Comparison of ENCODE assay signal across 9 mouse cellular contexts in the genomic region with DNA sequence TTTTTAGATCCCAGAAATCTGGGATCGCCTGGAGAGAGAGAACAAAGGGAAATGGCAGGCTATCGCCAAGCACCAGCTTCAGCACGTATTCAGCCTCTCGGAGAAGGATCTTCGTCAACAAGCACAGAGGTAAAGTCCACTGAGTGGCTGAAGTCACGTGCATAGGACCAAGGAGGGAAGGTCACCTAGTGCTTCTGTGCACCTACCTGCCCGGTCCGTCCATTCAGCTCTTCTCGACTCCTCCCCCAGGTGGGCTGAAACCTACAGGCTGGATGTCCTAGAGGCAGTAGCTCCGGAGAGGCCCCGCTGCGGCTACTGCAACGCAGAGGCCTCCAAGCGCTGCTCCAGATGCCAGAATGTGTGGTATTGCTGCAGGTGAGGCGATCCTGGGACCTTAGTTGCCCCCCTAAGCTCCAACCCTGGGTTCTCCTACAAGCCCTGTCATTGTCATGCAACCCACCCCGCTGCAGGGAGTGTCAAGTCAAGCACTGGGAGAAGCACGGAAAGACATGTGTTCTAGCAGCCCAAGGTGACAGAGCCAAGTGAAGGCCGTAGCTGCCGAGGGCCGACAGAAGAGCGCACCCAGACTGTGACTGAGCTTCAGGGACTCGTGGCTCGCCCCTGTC. TPM values are rescaled to one million over a fixed set of nuclear protein-coding genes. Genes with fewer than 3 reads are reported as not detected.
DNase-seq lines count a peak whose midpoint lies in the region; ATAC-seq lines count a peak whose summit lies in the region.
"Had no signal": no experiment of that assay in that cellular context is flagged by ENCODE, and none has a peak within 500 bp of the region (broad histone marks: within the 10 kb centered on the region; RNA-seq: fewer than 3 reads in every experiment).

No protein-coding gene starts in this region.

- peak overlapping the region; percentile 90 for H3K4me2 ChIP-seq in embryonic facial prominence, embryonic 14.5 days (ENCODE audit: low read depth, low read length)
- H3K4me2 ChIP-seq in kidney, embryonic 15.5 days: peak overlapping the region; percentile 70
- H3K4me2 ChIP-seq in midbrain, embryonic 11.5 days: peak overlapping the region; percentile 70

- no peak for ATAC-seq in embryonic facial prominence, embryonic 14.5 days (ENCODE audit: low read depth)
- ATAC-seq in kidney, embryonic 15.5 days (replicated peaks; ENCODE audit: low FRiP score): no peak
- ATAC-seq in midbrain, embryonic 11.5 days (ENCODE audit: low FRiP score): no peak

- peak overlapping the region; percentile 86 for H3K27ac ChIP-seq in embryonic facial prominence, embryonic 14.5 days (replicated peaks; ENCODE audit: low read depth, low read length)
- peak overlapping the region; percentile 99 for H3K27ac ChIP-seq in kidney, embryonic 15.5 days
- no peak overlapping the region for H3K27ac ChIP-seq in midbrain, embryonic 11.5 days (ENCODE audit: low read depth, low read length)

- H3K36me3 ChIP-seq in embryonic facial prominence, embryonic 14.5 days (ENCODE audit: control insufficient read depth, insufficient read depth, low read length): no peaks in the 10 kb centered on the region
- 0 out of 2 replicates have a peak, but pooled peaks cover 4% of the 10 kb centered on the region for H3K36me3 ChIP-seq in kidney, embryonic 15.5 days
- no peaks in the 10 kb centered on the region for H3K36me3 ChIP-seq in midbrain, embryonic 11.5 days (ENCODE audit: control insufficient read depth, insufficient read depth, low read length)

- peak overlapping the region; percentile 58 for H3K4me3 ChIP-seq in embryonic facial prominence, embryonic 14.5 days (ENCODE audit: low read depth, low read length)
- H3K4me3 ChIP-seq in kidney, embryonic 15.5 days (replicated peaks): peak overlapping the region; percentile 79
- peak overlapping the region; percentile 34; the same call in 1 of the 2 replicates for H3K4me3 ChIP-seq in midbrain, embryonic 11.5 days (ENCODE audit: low read depth, low read length)

- H3K9ac ChIP-seq in embryonic facial prominence, embryonic 14.5 days (ENCODE audit: low read depth, low read length): peak overlapping the region; percentile 79
- peak overlapping the region; percentile 52; the same call in 1 of the 2 replicates for H3K9ac ChIP-seq in kidney, embryonic 15.5 days
- no peak overlapping the region for H3K9ac ChIP-seq in midbrain, embryonic 11.5 days (ENCODE audit: low read length)

- H3K9me3 ChIP-seq in embryonic facial prominence, embryonic 14.5 days (ENCODE audit: control insufficient read depth, low read length): no peaks in the 10 kb centered on the region
- H3K9me3 ChIP-seq in kidney, embryonic 15.5 days (replicated peaks): no peaks in the 10 kb centered on the region
- H3K9me3 ChIP-seq in midbrain, embryonic 11.5 days (ENCODE audit: control insufficient read depth, low read length): no peaks in the 10 kb centered on the region

- H3K4me1 ChIP-seq in embryonic facial prominence, embryonic 14.5 days (ENCODE audit: control insufficient read depth, insufficient read depth, low read length): peaks cover 43% of the 10 kb centered on the region
- peaks cover 64% of the 10 kb centered on the region for H3K4me1 ChIP-seq in kidney, embryonic 15.5 days
- peaks cover 34% of the 10 kb centered on the region for H3K4me1 ChIP-seq in midbrain, embryonic 11.5 days (ENCODE audit: control insufficient read depth, insufficient read depth, low read length)

- 36% methylated on average over 23 of the region's 23 CpGs for WGBS in embryonic facial prominence, embryonic 14.5 days
- WGBS in kidney, embryonic 15.5 days: 28% methylated on average over 23 of the region's 23 CpGs
- 25% methylated on average over 23 of the region's 23 CpGs for WGBS in midbrain, embryonic 11.5 days

- no peaks in the 10 kb centered on the region for H3K27me3 ChIP-seq in embryonic facial prominence, embryonic 14.5 days (replicated peaks; ENCODE audit: control insufficient read depth, insufficient read depth, low read length)
- no peaks in the 10 kb centered on the region; the same call in 1 of the 2 replicates for H3K27me3 ChIP-seq in kidney, embryonic 15.5 days
- H3K27me3 ChIP-seq in midbrain, embryonic 11.5 days (ENCODE audit: control insufficient read depth, insufficient read depth, low read length): peaks cover 28% of the 10 kb centered on the region

- peak; percentile 53 for DNase-seq in cerebellum, adult 9-10 months
- no peak for DNase-seq in cerebellum, postnatal 10 days
- no peak for DNase-seq in embryonic facial prominence, embryonic 14.5 days (ENCODE audit: low spot score)
- peak; percentile 91 for DNase-seq in midbrain, embryonic 11.5 days (ENCODE audit: low spot score, missing footprints)
- no peak for DNase-seq in frontal cortex, postnatal 10 days (ENCODE audit: low spot score in 2 of 2)
- no peak for DNase-seq in frontal cortex, postnatal 14 days (ENCODE audit: low spot score in 2 of 2)
- no peak for DNase-seq in left cerebral cortex, adult 18-20 months (ENCODE audit: low spot score in 2 of 2)

RNA-seq across cellular contexts. Expression of gene Rassf1, which starts 0.8 kb away (rescaled TPM):
- 66.5 and 66.8 TPM in 2 replicates for polyA plus RNA-seq in embryonic facial prominence, embryonic 14.5 days (2014; fragmentation: Nextera tagmentation; extraction: Ambion mirVana)
- 61.7 and 63.4 TPM in 2 replicates for polyA plus RNA-seq in kidney, embryonic 15.5 days (2015; fragmentation: Nextera tagmentation; extraction: Ambion mirVana)
- polyA plus RNA-seq in midbrain, embryonic 11.5 days (2014; fragmentation: Nextera tagmentation; extraction: Ambion mirVana): 40.5 and 44.0 TPM in 2 replicates
- 10 to 100 TPM; 19.5 to 20.3 TPM for total RNA-seq in left cerebral cortex, adult 18-20 months (2021)

RNA-seq across cellular contexts. Expression of gene Zmynd10, which starts 3.5 kb away (rescaled TPM):
- polyA plus RNA-seq in embryonic facial prominence, embryonic 14.5 days (2014; fragmentation: Nextera tagmentation; extraction: Ambion mirVana): 2.8 and 8.2 TPM in 2 replicates
- polyA plus RNA-seq in kidney, embryonic 15.5 days (2015; fragmentation: Nextera tagmentation; extraction: Ambion mirVana): 1.2 and 2.9 TPM in 2 replicates
- 0.33 and 0.49 TPM in 2 replicates for polyA plus RNA-seq in midbrain, embryonic 11.5 days (2014; fragmentation: Nextera tagmentation; extraction: Ambion mirVana)
- total RNA-seq in left cerebral cortex, adult 18-20 months (2021): 1 to 10 TPM; 6.1 to 7.2 TPM
- total RNA-seq: common myeloid progenitor, adult 5-6 weeks had no signal

RNA-seq across cellular contexts. Expression of gene Nprl2, which starts 8.6 kb away (rescaled TPM):
- polyA plus RNA-seq in embryonic facial prominence, embryonic 14.5 days (2014; fragmentation: Nextera tagmentation; extraction: Ambion mirVana): 35.0 and 35.4 TPM in 2 replicates
- polyA plus RNA-seq in kidney, embryonic 15.5 days (2015; fragmentation: Nextera tagmentation; extraction: Ambion mirVana): 44.4 and 46.8 TPM in 2 replicates
- 39.1 and 43.3 TPM in 2 replicates for polyA plus RNA-seq in midbrain, embryonic 11.5 days (2014; fragmentation: Nextera tagmentation; extraction: Ambion mirVana)
- total RNA-seq in left cerebral cortex, adult 18-20 months (2021): 10 to 100 TPM; 42.2 to 43.6 TPM

RNA-seq across cellular contexts. Expression of gene Cyb561d2, which starts 8.6 kb away (rescaled TPM):
- polyA plus RNA-seq in embryonic facial prominence, embryonic 14.5 days (2014; fragmentation: Nextera tagmentation; extraction: Ambion mirVana): 24.7 and 27.0 TPM in 2 replicates
- polyA plus RNA-seq in kidney, embryonic 15.5 days (2015; fragmentation: Nextera tagmentation; extraction: Ambion mirVana): 31.5 and 33.9 TPM in 2 replicates
- 18.3 and 18.9 TPM in 2 replicates for polyA plus RNA-seq in midbrain, embryonic 11.5 days (2014; fragmentation: Nextera tagmentation; extraction: Ambion mirVana)
- total RNA-seq in left cerebral cortex, adult 18-20 months (2021): 10 to 100 TPM; 14.3 to 16.2 TPM

RNA-seq across cellular contexts. Expression of gene Tusc2, which starts 12.5 kb away (rescaled TPM):
- polyA plus RNA-seq in embryonic facial prominence, embryonic 14.5 days (2014; fragmentation: Nextera tagmentation; extraction: Ambion mirVana): 43.1 and 45.2 TPM in 2 replicates
- 46.5 and 46.8 TPM in 2 replicates for polyA plus RNA-seq in kidney, embryonic 15.5 days (2015; fragmentation: Nextera tagmentation; extraction: Ambion mirVana)
- 94.5 and 94.6 TPM in 2 replicates for polyA plus RNA-seq in midbrain, embryonic 11.5 days (2014; fragmentation: Nextera tagmentation; extraction: Ambion mirVana)
- 100 to 1,000 TPM; 104 to 108 TPM for total RNA-seq in left cerebral cortex, adult 18-20 months (2021)

Comparison
In these comparisons a context has a peak if more than half of its experiments do, and no peak if none do; other contexts are left out.
1. DNase-seq: peak in cerebellum, adult 9-10 months (single experiment) and midbrain, embryonic 11.5 days (single experiment); none in cerebellum, postnatal 10 days (0 of 2), embryonic facial prominence, embryonic 14.5 days (single experiment), frontal cortex, postnatal 10 days (0 of 2), frontal cortex, postnatal 14 days (0 of 2) and left cerebral cortex, adult 18-20 months (0 of 2).
2. Peak in every context shown above with its lines, with median percentiles within 50 percentile points of each other: H3K4me2 ChIP-seq and H3K4me3 ChIP-seq.